Mouse (Mus musculus) urinary bladder, postnatal 25 days (tissue): Measurements from ENCODE around the gene Afdn.
"Not testable (repeated sequence)": the region's sequence is repeated elsewhere in the genome, so short reads cannot be mapped to it uniquely, and the experiment has no call there.

Experiments used
- DNase-seq: peaks from one replicate; pipeline ENCODE4 v3.0.0; 2022; ENCODE audit warnings: low spot score

The Afdn gene

DNA sequence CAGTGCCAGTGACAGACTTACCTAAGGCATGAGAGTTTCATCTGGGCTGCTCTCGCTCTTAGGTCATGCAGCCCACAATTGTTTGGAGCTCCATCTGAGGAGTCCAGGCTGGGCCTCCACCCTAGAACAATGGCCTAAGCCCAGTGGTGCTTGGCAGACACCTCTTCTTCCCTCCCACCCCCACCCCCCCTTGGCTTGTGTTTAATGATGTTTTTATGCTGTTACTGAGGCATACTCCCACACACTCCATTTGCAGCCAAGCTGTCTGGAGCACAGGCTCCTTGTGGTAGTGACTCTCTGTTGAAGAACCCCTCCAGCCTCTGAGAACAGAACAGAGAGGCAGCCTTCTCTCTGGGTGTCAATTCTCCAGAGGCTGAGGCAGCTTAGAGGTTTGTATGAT is 113.9 kb downstream of the Afdn start:
- DNase-seq = no peak

- no peak for DNase-seq
Observed at GRCm38 (mm10) chr17:13877460-13877859, 117.1 kb downstream of the Afdn start.

DNA sequence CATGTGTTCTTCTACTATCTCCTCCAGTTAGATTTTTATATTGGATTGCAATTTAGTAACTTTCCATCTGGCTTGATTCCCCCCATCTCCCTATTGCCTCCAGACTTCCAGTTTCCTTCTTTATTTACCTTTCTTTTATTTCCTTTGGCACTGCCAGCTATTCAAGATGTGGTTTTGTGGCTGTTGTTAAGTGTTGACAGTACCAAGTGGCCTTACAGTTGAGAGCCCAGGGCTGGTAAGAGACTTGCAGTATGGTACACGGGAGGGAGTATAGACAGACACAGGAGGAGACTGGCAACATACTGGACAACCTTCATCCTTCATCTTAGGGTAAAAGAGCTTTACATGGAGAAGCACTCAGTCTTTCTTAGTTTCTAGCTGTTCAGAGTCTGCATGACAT is 119.4 kb downstream of the Afdn start:
- DNase-seq = no peak

DNA sequence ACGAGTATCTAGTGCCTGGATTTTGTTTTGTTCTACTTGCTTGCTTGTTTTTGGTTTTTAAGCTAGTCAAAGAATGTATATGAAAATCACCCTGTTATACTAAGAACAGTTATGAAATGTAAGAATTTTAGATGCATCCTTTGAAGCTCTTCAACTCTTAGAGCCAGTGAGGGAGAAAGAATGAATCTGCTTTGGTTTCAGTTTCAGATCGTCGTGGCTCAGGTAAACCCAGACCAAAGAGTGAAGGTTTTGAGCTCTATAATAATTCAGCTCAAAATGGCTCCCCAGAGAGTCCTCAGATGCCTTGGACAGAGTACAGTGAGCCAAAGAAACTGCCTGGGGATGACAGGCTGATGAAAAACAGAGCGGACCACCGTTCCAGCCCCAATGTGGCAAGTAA is 123.2 kb downstream of the Afdn start:
- no peak for DNase-seq

DNA sequence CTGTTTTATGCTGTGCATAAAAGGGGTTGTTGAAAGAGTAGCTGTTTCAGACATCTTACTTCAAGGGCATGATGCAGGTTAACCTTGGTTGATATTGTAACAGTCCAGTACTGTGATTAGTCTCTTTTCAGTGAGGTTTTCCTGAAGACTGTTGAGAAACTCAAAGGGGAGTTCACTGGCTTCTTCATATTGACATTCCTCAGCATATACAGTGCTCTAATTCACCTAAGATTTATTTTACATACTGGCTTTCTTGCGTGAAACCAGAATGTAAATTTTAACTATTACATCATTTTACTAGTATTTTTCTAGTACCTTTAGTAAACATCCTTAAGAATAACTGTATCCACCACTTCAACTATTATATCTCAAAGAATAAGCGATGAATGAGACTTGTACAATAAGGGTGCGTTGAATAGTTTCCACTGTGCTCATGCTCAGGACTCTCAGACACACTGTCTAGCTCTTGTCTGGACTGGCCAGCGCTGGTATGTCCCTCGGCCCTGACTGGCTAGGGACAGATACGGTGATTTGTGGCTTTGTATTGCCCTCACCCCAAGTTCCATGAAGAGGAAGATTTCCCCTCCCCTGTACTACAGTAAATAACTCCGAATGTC is 129.6 kb downstream of the Afdn start:
- no peak for DNase-seq

DNA sequence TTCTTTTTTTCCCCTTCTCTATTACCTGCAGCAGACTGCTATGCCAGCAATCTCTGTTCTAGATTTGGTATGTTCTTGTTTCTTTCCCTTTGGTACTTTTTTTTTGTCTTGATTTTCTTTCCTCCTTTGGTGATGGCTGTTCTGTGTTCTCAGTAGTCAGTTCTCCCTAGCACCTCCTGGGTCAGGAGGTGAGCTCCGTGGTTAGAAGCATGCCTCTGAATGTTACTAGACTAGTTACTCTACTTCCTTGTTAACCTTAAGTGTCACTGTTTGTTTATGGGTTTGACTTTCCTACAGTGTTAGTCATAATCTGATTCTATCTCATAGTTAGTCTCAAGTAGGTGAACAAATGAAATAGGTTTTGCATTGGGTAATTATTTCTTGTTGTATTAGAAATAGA is 130.6 kb downstream of the Afdn start:
- DNase-seq = no peak

GRCm38 (mm10) chr17:13898838-13899237 is 138.5 kb downstream of the Afdn start:
- DNase-seq = no peak

- no peak for DNase-seq
Observed at GRCm38 (mm10) chr17:13899241-13899640, 138.9 kb downstream of the Afdn start.

GRCm38 (mm10) chr17:13903793-13904192 is 143.5 kb downstream of the Afdn start:
- DNase-seq = no peak

DNA sequence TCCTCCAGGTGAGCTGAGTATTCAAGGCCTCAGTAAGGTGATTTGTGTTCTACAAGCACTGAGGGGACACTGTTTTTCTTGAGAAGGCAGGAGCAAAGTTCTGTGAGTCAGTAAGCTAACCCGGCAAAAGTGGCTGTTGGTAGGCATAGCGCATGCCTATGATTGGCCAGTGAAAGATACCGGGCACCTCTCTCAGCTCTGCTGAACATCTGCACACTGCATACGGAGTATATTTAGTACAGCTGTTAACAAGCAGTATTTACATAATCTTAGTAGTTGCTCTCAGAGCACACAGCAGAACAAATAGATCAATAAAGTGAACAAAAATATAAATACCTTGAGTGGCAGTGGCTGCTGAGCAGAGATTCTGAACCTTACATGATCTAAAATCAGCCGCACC is 146.7 kb downstream of the Afdn start:
- no peak for DNase-seq

- DNase-seq = no peak
Observed at GRCm38 (mm10) chr17:13907681-13908080, 147.3 kb downstream of the Afdn start.

DNA sequence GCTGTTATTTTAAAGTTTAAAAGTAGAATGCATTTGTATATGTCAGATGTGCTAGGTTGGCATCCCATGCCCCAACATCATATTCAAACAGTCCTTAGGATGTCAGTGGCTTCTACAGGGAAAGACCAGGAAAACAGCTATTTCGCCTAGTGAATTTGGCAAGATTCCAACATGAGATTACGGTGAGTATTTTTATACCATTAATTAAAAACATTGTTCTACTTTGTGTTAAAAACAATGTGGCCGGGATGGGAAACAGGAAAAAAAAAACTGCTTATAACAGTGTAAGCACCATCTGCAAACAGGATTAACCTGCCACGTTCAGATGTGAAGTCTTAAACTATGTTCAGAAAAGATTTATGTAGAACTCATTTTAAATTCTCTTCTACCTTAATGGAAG is 153.6 kb downstream of the Afdn start:
- no peak for DNase-seq

GRCm38 (mm10) chr17:13914531-13914930 is 154.2 kb downstream of the Afdn start:
- DNase-seq = no peak

GRCm38 (mm10) chr17:13920771-13921170 is 160.4 kb downstream of the Afdn start:
- DNase-seq = no peak

DNA sequence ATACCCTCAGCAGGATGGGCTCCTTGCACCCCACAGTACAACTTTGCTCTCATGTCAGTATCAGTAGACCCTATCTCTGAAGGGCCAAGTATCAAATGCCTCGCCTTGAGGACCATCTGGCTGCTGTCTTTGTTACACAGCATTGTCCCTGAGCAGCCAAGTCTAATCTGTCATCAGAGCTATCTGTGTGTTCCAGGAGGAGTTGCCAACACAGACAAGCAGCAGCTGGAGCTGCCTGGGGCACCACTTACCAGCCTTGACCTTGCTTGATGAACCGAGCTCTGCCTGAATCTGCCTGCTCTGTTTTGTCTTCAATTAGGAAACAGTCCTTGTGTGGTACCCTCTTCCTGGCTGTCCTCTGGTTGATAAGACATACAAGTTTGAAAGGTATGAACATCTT is 163.1 kb downstream of the Afdn start:
- no peak for DNase-seq

DNA sequence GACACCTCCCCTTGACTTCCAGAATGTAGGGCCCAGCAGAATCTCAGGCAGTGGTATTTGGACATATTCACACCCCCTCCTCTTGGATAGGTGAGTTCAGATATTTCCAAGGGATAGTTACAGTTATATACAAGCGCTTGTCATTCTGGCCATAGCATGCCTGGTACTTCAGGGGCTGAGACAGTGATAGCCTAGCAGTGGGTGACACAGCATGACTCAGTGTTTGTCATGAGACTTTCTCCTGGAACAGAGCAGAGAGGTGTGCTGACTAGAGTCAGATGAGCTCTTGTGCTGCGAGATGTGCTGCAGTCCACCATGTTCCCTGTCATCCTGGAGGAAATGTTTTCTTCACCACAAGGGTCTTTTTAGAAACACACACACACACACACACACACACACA is 164.2 kb downstream of the Afdn start:
- no peak for DNase-seq

- DNase-seq = no peak
Observed at GRCm38 (mm10) chr17:13925931-13926330, 165.6 kb downstream of the Afdn start.

GRCm38 (mm10) chr17:13930421-13930820 is 170.1 kb downstream of the Afdn start:
- no peak for DNase-seq

GRCm38 (mm10) chr17:13935364-13935763 is 175.0 kb downstream of the Afdn start:
- DNase-seq = not testable (repeated sequence)

DNA sequence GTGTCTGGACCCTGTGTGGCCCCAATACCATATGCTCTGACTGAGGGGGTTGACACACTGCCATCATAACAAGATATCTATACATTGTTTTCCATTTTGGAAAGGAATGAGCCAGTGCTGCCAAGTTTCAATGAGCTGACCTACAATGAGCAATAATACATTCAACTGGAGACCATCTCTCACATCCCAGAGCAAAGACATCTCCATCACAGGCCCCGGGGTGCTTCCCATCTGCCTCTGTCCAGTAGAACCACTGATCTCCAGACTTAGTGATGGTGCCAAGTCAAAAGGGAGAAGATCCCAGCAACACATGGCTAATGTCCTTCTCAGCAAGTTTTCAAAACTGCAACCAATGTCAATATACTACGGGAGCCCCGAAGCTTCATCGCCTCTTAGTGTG is 177.4 kb downstream of the Afdn start:
- no peak for DNase-seq

GRCm38 (mm10) chr17:13938652-13939051 is 178.3 kb downstream of the Afdn start:
- no peak for DNase-seq

- DNase-seq = not testable (repeated sequence)
Observed at GRCm38 (mm10) chr17:13939231-13939630, 178.9 kb downstream of the Afdn start.

DNA sequence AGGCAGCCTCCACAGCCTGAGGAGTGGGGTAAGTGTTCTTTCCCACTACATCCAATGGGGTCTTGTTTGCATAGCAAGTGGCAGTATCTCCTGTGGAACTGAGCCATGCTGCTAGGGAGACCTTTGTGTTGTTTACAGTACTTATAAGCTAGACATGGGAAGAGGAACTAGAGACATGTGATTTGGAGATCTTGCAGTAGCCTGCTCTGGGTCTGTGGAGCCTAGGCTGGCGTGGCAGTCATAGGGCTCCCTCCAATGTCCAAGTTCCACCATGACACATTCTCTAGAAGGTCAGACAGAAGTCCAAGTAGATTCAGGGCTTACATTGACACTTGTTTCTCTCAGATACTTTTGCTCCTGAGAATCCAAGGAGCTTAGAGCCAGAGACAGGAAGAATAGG is 180.1 kb downstream of the Afdn start:
- no peak for DNase-seq

DNA sequence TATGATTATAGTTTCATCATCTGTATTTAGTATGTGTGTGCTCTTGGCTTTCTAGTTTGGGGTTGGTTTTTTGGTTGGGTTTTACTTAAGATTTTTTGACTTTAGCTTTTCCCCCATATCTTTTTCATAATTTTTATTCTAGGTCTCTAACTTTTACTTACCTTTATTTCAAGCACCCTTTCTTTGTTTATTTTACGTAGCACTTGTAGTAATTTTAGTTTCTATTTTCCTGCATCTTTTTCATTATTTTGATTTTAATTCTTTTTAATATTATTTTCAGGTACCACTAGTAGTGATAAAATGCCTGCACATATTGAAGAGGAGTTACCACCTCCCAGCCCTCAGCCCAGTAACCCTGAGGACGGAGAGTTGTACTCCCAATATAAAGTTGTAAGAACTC is 187.7 kb downstream of the Afdn start, which contains the start of gene Gm7168:
TSS of gene Gm7168 (plus strand) at position 301 of the 400 bp plus-strand sequence.
- DNase-seq = not testable (repeated sequence)

GRCm38 (mm10) chr17:13951570-13951969 is 191.2 kb downstream of the Afdn start:
- not testable (repeated sequence) for DNase-seq
